16 mouse cellular contexts compared by ENCODE assay signal in genomic region chr1:33641139-33641538, GRCm38 (mm10). TPM values are rescaled to one million over a fixed set of nuclear protein-coding genes. Genes with fewer than 3 reads are reported as not detected.
DNase-seq lines count a peak whose midpoint lies in the region; ATAC-seq and TF ChIP-seq lines count a peak whose summit lies in the region.
"Had no signal": no experiment of that assay in that cellular context is flagged by ENCODE, and none has a peak within 500 bp of the region (broad histone marks: within the 10 kb centered on the region; RNA-seq: fewer than 3 reads in every experiment).

No protein-coding gene starts in this region.

- no peak overlapping the region for H3K27ac ChIP-seq in hindbrain, postnatal 0 days
- no peak overlapping the region for H3K27ac ChIP-seq in hindbrain, embryonic 13.5 days
- H3K27ac ChIP-seq in layer of hippocampus, adult 2 months, result no peak overlapping the region
- H3K27ac ChIP-seq: heart, embryonic 13.5 days; hindbrain, embryonic 14.5 days; lung, embryonic 15.5 days had no signal

- WGBS in hindbrain, postnatal 0 days, result 73% methylated on average over 2 of the region's 2 CpGs
- 94% methylated on average over 2 of the region's 2 CpGs for WGBS in hindbrain, embryonic 13.5 days

- H3K36me3 ChIP-seq in hindbrain, postnatal 0 days (ENCODE audit: insufficient read depth, low read length), result 0 out of 2 replicates have a peak, but pooled peaks cover 3% of the 10 kb centered on the region
- H3K36me3 ChIP-seq in hindbrain, embryonic 13.5 days, result peaks cover 19% of the 10 kb centered on the region

- H3K4me2 ChIP-seq in hindbrain, postnatal 0 days (ENCODE audit: low read depth, low read length), result no peak overlapping the region
- no peak overlapping the region for H3K4me2 ChIP-seq in hindbrain, embryonic 13.5 days
- H3K4me2 ChIP-seq: heart, embryonic 13.5 days; hindbrain, embryonic 14.5 days; lung, embryonic 15.5 days had no signal

- H3K4me1 ChIP-seq in hindbrain, postnatal 0 days (ENCODE audit: insufficient read depth, low read length), result no peaks in the 10 kb centered on the region
- 0 out of 2 replicates have a peak, but pooled peaks cover 5% of the 10 kb centered on the region for H3K4me1 ChIP-seq in hindbrain, embryonic 13.5 days (replicated peaks)
- H3K4me1 ChIP-seq: lung, embryonic 15.5 days had no signal

- no peak for ATAC-seq in hindbrain, postnatal 0 days
- no peak for ATAC-seq in hindbrain, embryonic 13.5 days (ENCODE audit: low FRiP score)
- ATAC-seq: Patski had no signal

- H3K27me3 ChIP-seq in hindbrain, postnatal 0 days (ENCODE audit: insufficient read depth, low read length), result no peaks in the 10 kb centered on the region
- no peaks in the 10 kb centered on the region for H3K27me3 ChIP-seq in hindbrain, embryonic 13.5 days
- H3K27me3 ChIP-seq: heart, embryonic 13.5 days; lung, embryonic 15.5 days; Patski had no signal

- TF ChIP-seq CTCF in hindbrain, postnatal 0 days (IDR thresholded peaks at IDR 0.05; ENCODE audit: low read depth), result no peak
- TF ChIP-seq CTCF in layer of hippocampus, adult 2 months (conservative IDR thresholded peaks at IDR 0.05), result no peak

- DNase-seq in hindbrain, postnatal 0 days (ENCODE audit: low spot score), result peak; percentile 39
- DNase-seq in frontal cortex, adult 2 months (ENCODE audit: extremely low spot score in 1 of 2, low spot score in 1 of 2), result peak; percentile 47 to 71
- peak; percentile 55 to 66 for DNase-seq in layer of hippocampus, adult 2 months (ENCODE audit: low spot score in 2 of 2)
- peak; percentile 49 to 69 for DNase-seq in right cerebral cortex, adult 2 months (ENCODE audit: low spot score in 2 of 2)
- no peak for DNase-seq in thymus, postnatal 4 days
- DNase-seq in MN1 (ENCODE audit: low spot score), result no peak
- no peak for DNase-seq in spleen, postnatal 36 days (ENCODE audit: low spot score in 2 of 2)
- DNase-seq: cerebellum, adult 9-10 months; kidney, adult 9 months; liver; thymus, postnatal 36 days had no signal

- no peak overlapping the region for H3K9ac ChIP-seq in hindbrain, postnatal 0 days (replicated peaks; ENCODE audit: low read length)
- no peak overlapping the region for H3K9ac ChIP-seq in hindbrain, embryonic 13.5 days
- H3K9ac ChIP-seq: heart, embryonic 13.5 days; hindbrain, embryonic 14.5 days; lung, embryonic 15.5 days had no signal

- no peaks in the 10 kb centered on the region for H3K9me3 ChIP-seq in hindbrain, postnatal 0 days (ENCODE audit: low read length)
- no peaks in the 10 kb centered on the region for H3K9me3 ChIP-seq in hindbrain, embryonic 13.5 days
- H3K9me3 ChIP-seq: heart, embryonic 13.5 days; lung, embryonic 15.5 days had no signal

- no peak overlapping the region for H3K4me3 ChIP-seq in hindbrain, postnatal 0 days (ENCODE audit: low read length)
- H3K4me3 ChIP-seq in hindbrain, embryonic 13.5 days, result no peak overlapping the region
- H3K4me3 ChIP-seq in layer of hippocampus, adult 2 months, result no peak overlapping the region
- H3K4me3 ChIP-seq: heart, embryonic 13.5 days; lung, embryonic 15.5 days had no signal

RNA-seq across cellular contexts. Expression of gene Prim2, which starts 28.5 kb away (rescaled TPM):
- total RNA-seq in hindbrain, postnatal 0 days (2014; rRNA removed), result 18.8 and 19.0 TPM in 2 replicates
- polyA plus RNA-seq in hindbrain, postnatal 0 days (2015; fragmentation: Nextera tagmentation; extraction: Ambion mirVana), result 17.9 and 18.6 TPM in 2 replicates
- polyA plus RNA-seq in hindbrain, embryonic 13.5 days (2015; fragmentation: Nextera tagmentation; extraction: Ambion mirVana), result 24.2 and 26.1 TPM in 2 replicates
- 9.6 and 9.9 TPM in 2 replicates for polyA plus RNA-seq in frontal cortex, adult 2 months (2012; rRNA removed)
- 1 to 10 TPM; 5.5 to 5.8 TPM for total RNA-seq in layer of hippocampus, adult 2 months (2021)

Comparison
In these comparisons a context has a peak if more than half of its experiments do, and no peak if none do; other contexts are left out.
1. DNase-seq: peak in hindbrain, postnatal 0 days (single experiment), frontal cortex, adult 2 months (2 of 2), layer of hippocampus, adult 2 months (2 of 2) and right cerebral cortex, adult 2 months (2 of 2); none in thymus, postnatal 4 days (single experiment), MN1 (single experiment) and spleen, postnatal 36 days (0 of 2).